Mouse (Mus musculus) MEL (cell line): Measurements from ENCODE around the gene Ptger3. TPM values are rescaled to one million over a fixed set of nuclear protein-coding genes. Genes with fewer than 3 reads are reported as not detected.

Experiments
- DNase-seq: peaks from one replicate; pipeline ENCODE4 v3.0.0; 2011; ENCODE audit warnings: low read depth, low spot score
- H3K27ac ChIP-seq: 2 replicates; pipeline ENCODE4 v1.5.1; 2012; ENCODE audit warnings: low read depth, mild to moderate bottlenecking, control low read depth, low read length, moderate library complexity; ENCODE audit not compliant: control insufficient read depth
- H3K27me3 ChIP-seq, 2 experiments: fragments of 150-350 bp in 1 of 2; sonication (generic) in 1 of 2; 2 replicates each; pipeline ENCODE4 v1.6.1; 2012; ENCODE audit warnings: low read length in 2 of 2, mild to moderate bottlenecking in 2 of 2, improper control_type of control experiment in 1 of 2, moderate library complexity in 1 of 2; ENCODE audit not compliant: insufficient read depth in 2 of 2, control insufficient read depth in 1 of 2
- H3K36me3 ChIP-seq, 2 experiments: 2 replicates each; pipeline ENCODE4 v1.6.1; 2012 to 2014; ENCODE audit warnings: low read length in 2 of 2, improper control_type of control experiment in 1 of 2, inconsistent platforms in 1 of 2, mild to moderate bottlenecking in 1 of 2; ENCODE audit not compliant: insufficient read depth in 2 of 2, control insufficient read depth in 1 of 2
- H3K4me1 ChIP-seq, 2 experiments: fragments of 150-350 bp in 1 of 2; sonication (generic) in 1 of 2; 2 replicates each; pipeline ENCODE4 v1.6.1; 2012; ENCODE audit warnings: low read length in 2 of 2, improper control_type of control experiment in 1 of 2, mild to moderate bottlenecking in 1 of 2; ENCODE audit not compliant: insufficient read depth in 2 of 2, control insufficient read depth in 1 of 2
- H3K4me3 ChIP-seq, 2 experiments: fragments of 150-350 bp in 1 of 2; sonication (generic) in 1 of 2; 2 replicates each; pipeline ENCODE4 v1.5.1; 2012; ENCODE audit warnings: low read depth in 2 of 2, low read length in 2 of 2, mild to moderate bottlenecking in 2 of 2, moderate library complexity in 2 of 2, control low read depth in 1 of 2, improper control_type of control experiment in 1 of 2; ENCODE audit not compliant: control insufficient read depth in 1 of 2, insufficient read depth in 1 of 2
- H3K79me2 ChIP-seq: 2 replicates; pipeline ENCODE4 v1.6.1; 2012; ENCODE audit warnings: mild to moderate bottlenecking, low read length, moderate library complexity; ENCODE audit not compliant: control insufficient read depth, poor library complexity, insufficient read depth
- H3K9ac ChIP-seq: 2 replicates; pipeline ENCODE4 v1.6.1; 2012; ENCODE audit warnings: low read depth, mild to moderate bottlenecking, control low read depth, low read length, moderate library complexity; ENCODE audit not compliant: control insufficient read depth, poor library complexity, severe bottlenecking
- H3K9me3 ChIP-seq: fragments of 150-350 bp; sonication (generic); replicated peaks from 2 replicates; pipeline ENCODE4 v1.6.1; 2012; ENCODE audit warnings: mild to moderate bottlenecking, low read length, improper control_type of control experiment, moderate library complexity; ENCODE audit not compliant: insufficient read depth
- BHLHE40 ChIP-seq: IDR thresholded peaks from 2 replicates; pipeline ENCODE4 v1.6.1; 2012; ENCODE audit warnings: low read depth, mild to moderate bottlenecking, inconsistent platforms, low read length, improper control_type of control experiment, borderline replicate concordance
- ELF1 ChIP-seq: IDR thresholded peaks from 2 replicates; pipeline ENCODE4 v1.6.1; 2014; ENCODE audit warnings: low read depth, mild to moderate bottlenecking, inconsistent platforms, low read length, improper control_type of control experiment, moderate library complexity
- EP300 ChIP-seq, 2 experiments: IDR thresholded peaks; 2 replicates each; pipeline ENCODE4 v1.6.1; 2011; ENCODE audit warnings: improper control_type of control experiment in 2 of 2, low read length in 2 of 2, low read depth in 1 of 2, mild to moderate bottlenecking in 1 of 2
- ETS1 ChIP-seq: IDR thresholded peaks from 2 replicates; pipeline ENCODE4 v1.6.1; 2012; ENCODE audit warnings: low read depth, mild to moderate bottlenecking, inconsistent platforms, low read length, improper control_type of control experiment, moderate library complexity
- GABPA ChIP-seq: IDR thresholded peaks from 2 replicates; pipeline ENCODE4 v1.6.1; 2012; ENCODE audit warnings: low read depth, mild to moderate bottlenecking, inconsistent platforms, low read length, improper control_type of control experiment, moderate library complexity
- GATA1 ChIP-seq: IDR thresholded peaks from 2 replicates; pipeline ENCODE4 v1.6.1; 2011; ENCODE audit warnings: low read depth, low read length, improper control_type of control experiment
- HCFC1 ChIP-seq: IDR thresholded peaks from 2 replicates; pipeline ENCODE4 v1.6.1; 2012; ENCODE audit warnings: low read depth, mild to moderate bottlenecking, inconsistent platforms, low read length, improper control_type of control experiment, moderate library complexity
- KAT2A ChIP-seq: conservative IDR thresholded peaks from 2 replicates; pipeline ENCODE4 v1.6.1; 2012; ENCODE audit warnings: low read depth, low read length, improper control_type of control experiment, inconsistent platforms
- MAX ChIP-seq: IDR thresholded peaks from 2 replicates; pipeline ENCODE4 v1.6.1; 2011; ENCODE audit warnings: low read length, improper control_type of control experiment
- MAZ ChIP-seq: IDR thresholded peaks from 2 replicates; pipeline ENCODE4 v1.6.1; 2012; ENCODE audit warnings: low read depth, mild to moderate bottlenecking, inconsistent platforms, low read length, improper control_type of control experiment
- MYC ChIP-seq: IDR thresholded peaks from 2 replicates; pipeline ENCODE4 v1.6.1; 2011; ENCODE audit warnings: low read depth, mild to moderate bottlenecking, low read length, improper control_type of control experiment, moderate library complexity
- NELFE ChIP-seq: IDR thresholded peaks from 2 replicates; pipeline ENCODE4 v1.6.1; 2011; ENCODE audit warnings: low read depth, low read length, improper control_type of control experiment
- POLR2AphosphoS2 ChIP-seq: IDR thresholded peaks from 2 replicates; pipeline ENCODE4 v1.6.1; 2011; ENCODE audit warnings: low read length, improper control_type of control experiment
- RAD21 ChIP-seq: IDR thresholded peaks from 2 replicates; pipeline ENCODE4 v1.6.1; 2011; ENCODE audit warnings: mild to moderate bottlenecking, low read depth, low read length, improper control_type of control experiment
- RCOR1 ChIP-seq: IDR thresholded peaks from 2 replicates; pipeline ENCODE4 v1.6.1; 2012; ENCODE audit warnings: low read depth, mild to moderate bottlenecking, inconsistent platforms, low read length, improper control_type of control experiment
- SIN3A ChIP-seq: IDR thresholded peaks from 2 replicates; pipeline ENCODE4 v1.6.1; 2012; ENCODE audit warnings: low read length, improper control_type of control experiment, inconsistent platforms
- TAL1 ChIP-seq: IDR thresholded peaks from 2 replicates; pipeline ENCODE4 v1.6.1; 2012; ENCODE audit warnings: mild to moderate bottlenecking, inconsistent platforms, low read length, moderate library complexity, mixed read lengths
- TBP ChIP-seq: IDR thresholded peaks from 2 replicates; pipeline ENCODE4 v1.8.0; 2011; ENCODE audit warnings: low read depth, low read length, improper control_type of control experiment
- TCF12 ChIP-seq: IDR thresholded peaks from 2 replicates; pipeline ENCODE4 v1.6.1; 2014; ENCODE audit warnings: low read depth, mild to moderate bottlenecking, inconsistent platforms, low read length, improper control_type of control experiment, moderate library complexity
- USF2 ChIP-seq, 2 experiments: IDR thresholded peaks; 2 replicates each; pipeline ENCODE4 v1.6.1; 2011 to 2012; ENCODE audit warnings: improper control_type of control experiment in 2 of 2, low read length in 2 of 2, borderline replicate concordance in 1 of 2, inconsistent platforms in 1 of 2, low read depth in 1 of 2, mild to moderate bottlenecking in 1 of 2; ENCODE audit not compliant: insufficient read depth in 1 of 2
- ZKSCAN1 ChIP-seq: IDR thresholded peaks from 2 replicates; pipeline ENCODE4 v1.6.1; 2012; ENCODE audit warnings: low read depth, mild to moderate bottlenecking, inconsistent platforms, low read length, improper control_type of control experiment, moderate library complexity
- ZMIZ1 ChIP-seq: IDR thresholded peaks from 2 replicates; pipeline ENCODE4 v1.6.1; 2012; ENCODE audit warnings: low read depth, mild to moderate bottlenecking, inconsistent platforms, low read length, improper control_type of control experiment, moderate library complexity
- ZNF384 ChIP-seq: IDR thresholded peaks from 2 replicates; pipeline ENCODE4 v1.6.1; 2012; ENCODE audit warnings: low read depth, mild to moderate bottlenecking, inconsistent platforms, low read length, improper control_type of control experiment
- polyA plus RNA-seq, 2 experiments: library from polyadenylated mRNA; stranded (reverse) in 1 of 2; unstranded in 1 of 2; fragments of >175 nt in 1 of 2; fragments of >200 nt in 1 of 2; gene quantifications; 2 replicates each; pipeline versions ENCODE4 v1.2.1 to v1.2.4; 2012; ENCODE audit warnings: low replicate concordance in 2 of 2, low read depth in 1 of 2; ENCODE audit not compliant: insufficient read length in 2 of 2, insufficient read depth in 1 of 2, missing spikeins in 1 of 2
- total RNA-seq: library from RNA; depleted of rRNA; stranded (reverse); fragments of 300-350 nt; gene quantifications from 2 replicates; pipeline ENCODE4 v1.2.3, GENCODE M21; 2012

Gene Ptger3
- total and polyA plus RNA-seq, 3 experiments = 6.8 to 7.0 TPM; not detected in 1

- Histone ChIP-seq H3K79me2 (no peaks in the 10 kb centered on the region; the same call in 1 of the 2 replicates), H3K9ac (no peak overlapping the region), H3K27me3 (peaks cover 0 to 3% of the 10 kb centered on the region in 2 experiments; a peak in 1 of 4 replicates), H3K27ac (no peak overlapping the region), H3K4me3 (no peak overlapping the region), H3K4me1 (peaks cover 9 to 16% of the 10 kb centered on the region in 2 experiments), H3K36me3 (peaks cover 0 to 19% of the 10 kb centered on the region in 2 experiments; a peak in 2 of 4 replicates), H3K9me3 (no peaks in the 10 kb centered on the region)
- no peak for DNase-seq
- TF ChIP-seq ZNF384 (no peak), RAD21 (no peak), MYC (no peak), ZKSCAN1 (no peak), POLR2AphosphoS2 (no peak), GABPA (no peak), TCF12 (no peak), BHLHE40 (no peak), ETS1 (no peak), SIN3A (no peak), TBP (no peak), MAZ (no peak), USF2 (IDR thresholded peaks at IDR 0.05; ENCODE audit: borderline replicate concordance in 1 of 2, insufficient read depth in 1 of 2, low read depth in 1 of 2, low read length in 2 of 2) (no peak), EP300 (IDR thresholded peaks at IDR 0.05; ENCODE audit: low read depth in 1 of 2, low read length in 2 of 2) (no peak), MAX (no peak), NELFE (no peak), ZMIZ1 (no peak), RCOR1 (no peak)
Measured at GRCm38 (mm10) chr3:157572011-157572410, 5.3 kb downstream of the Ptger3 start.

- H3K79me2 ChIP-seq = no peaks in the 10 kb centered on the region; the same call in 1 of the 2 replicates
- H3K27ac ChIP-seq = peak overlapping the region; percentile 82
- peaks cover 0 to 55% of the 10 kb centered on the region in 2 experiments; a peak in 2 of 4 replicates for H3K36me3 ChIP-seq
- peak; percentile 79 for DNase-seq
- peak; percentile 91 for TF ChIP-seq ETS1
- TF ChIP-seq TBP = peak; percentile 53; the same call in 1 of the 2 replicates
- TF ChIP-seq SIN3A = no peak
- peak; percentile 20; the same call in 1 of the 2 replicates for TF ChIP-seq ELF1
- TF ChIP-seq GATA1 = peak; percentile 61
- TF ChIP-seq EP300 (IDR thresholded peaks at IDR 0.05; ENCODE audit: low read depth in 1 of 2, low read length in 2 of 2) = peak; percentile 32 to 65; a peak in 3 of 4 replicates
- peak; percentile 62 for TF ChIP-seq MAX
- peak; percentile 83 for TF ChIP-seq ZNF384
- no peak for TF ChIP-seq HCFC1
- TF ChIP-seq KAT2A = no peak
- TF ChIP-seq TCF12 = peak; percentile 34
- TF ChIP-seq MYC = peak; percentile 86
- TF ChIP-seq TAL1 = peak; percentile 50
- TF ChIP-seq BHLHE40 = 0 out of 2 replicates have a peak, but pooled peaks have one; percentile 57
- peak overlapping the region; percentile 44 for H3K9ac ChIP-seq
- H3K27me3 ChIP-seq = no peaks in the 10 kb centered on the region
- H3K9me3 ChIP-seq = no peaks in the 10 kb centered on the region
- peak overlapping the region; percentile 30 to 36 for H3K4me3 ChIP-seq
- peaks cover 29 to 48% of the 10 kb centered on the region in 2 experiments for H3K4me1 ChIP-seq
Measured at GRCm38 (mm10) chr3:157575441-157576342, 9.0 kb downstream of the Ptger3 start.
